Mouse (Mus musculus): ENCODE measurements around the gene Fkbp1a. TPM values are rescaled to one million over a fixed set of nuclear protein-coding genes. Genes with fewer than 3 reads are reported as not detected.

Fkbp1a gene
- total and polyA plus RNA-seq, 3 experiments: 26.2 to 1,080 (median 304) TPM

- peak; percentile 49 for DNase-seq (ENCODE audit: low read depth, low spot score)
- Histone ChIP-seq H3K27me3 (ENCODE audit: control insufficient read depth in 1 of 2, insufficient read depth in 2 of 2, low read length in 2 of 2) (no peaks in the 10 kb centered on the region), H3K4me1 (ENCODE audit: control insufficient read depth in 1 of 2, insufficient read depth in 2 of 2, low read length in 2 of 2) (peaks cover 3 to 10% of the 10 kb centered on the region in 2 experiments), H3K79me2 (ENCODE audit: control insufficient read depth, insufficient read depth, low read length, poor library complexity) (no peaks in the 10 kb centered on the region), H3K9ac (ENCODE audit: control insufficient read depth, low read depth, low read length, poor library complexity, severe bottlenecking) (no peak overlapping the region), H3K9me3 (replicated peaks; ENCODE audit: insufficient read depth, low read length) (no peaks in the 10 kb centered on the region), H3K27ac (ENCODE audit: control insufficient read depth, low read depth, low read length) (no peak overlapping the region), H3K4me3 (ENCODE audit: control insufficient read depth in 1 of 2, insufficient read depth in 1 of 2, low read depth in 2 of 2, low read length in 2 of 2) (no peak overlapping the region), H3K36me3 (ENCODE audit: control insufficient read depth in 1 of 2, insufficient read depth in 2 of 2, low read length in 2 of 2) (peaks cover 0 to 18% of the 10 kb centered on the region in 2 experiments; a peak in 2 of 4 replicates)
- TF ChIP-seq BHLHE40 (IDR thresholded peaks at IDR 0.05; ENCODE audit: borderline replicate concordance, low read depth, low read length): peak; percentile 59; the same call in 1 of the 2 replicates
- TF ChIP-seq GATA1 (IDR thresholded peaks at IDR 0.05; ENCODE audit: low read depth, low read length): peak; percentile 98
- TF ChIP-seq GABPA (IDR thresholded peaks at IDR 0.05; ENCODE audit: low read depth, low read length): no peak
- TF ChIP-seq MYC (IDR thresholded peaks at IDR 0.05; ENCODE audit: low read depth, low read length): no peak
- no peak for TF ChIP-seq POLR2A (IDR thresholded peaks at IDR 0.05; ENCODE audit: control insufficient read depth in 1 of 2, insufficient read depth in 1 of 2, low read depth in 1 of 2, low read length in 2 of 2, poor library complexity in 1 of 2)
- TF ChIP-seq MAFK (IDR thresholded peaks at IDR 0.05; ENCODE audit: borderline replicate concordance, low read depth, low read length): peak; percentile 74; the same call in 1 of the 2 replicates
- peak; percentile 80 for TF ChIP-seq SIN3A (IDR thresholded peaks at IDR 0.05; ENCODE audit: low read length)
- no peak for TF ChIP-seq ZC3H11A (IDR thresholded peaks at IDR 0.05; ENCODE audit: low read depth, low read length)
- TF ChIP-seq MEF2A (IDR thresholded peaks at IDR 0.05; ENCODE audit: extremely low read depth, insufficient replicate concordance, low read depth, low read length, poor library complexity, severe bottlenecking): no peak
- TF ChIP-seq MAZ (IDR thresholded peaks at IDR 0.05; ENCODE audit: low read depth, low read length): no peak
- peak; percentile 100 for TF ChIP-seq RCOR1 (IDR thresholded peaks at IDR 0.05; ENCODE audit: low read depth, low read length)
- TF ChIP-seq TCF12 (IDR thresholded peaks at IDR 0.05; ENCODE audit: low read depth, low read length): peak; percentile 98
- no peak for TF ChIP-seq MYB (IDR thresholded peaks at IDR 0.05; ENCODE audit: low read depth, low read length)
- TF ChIP-seq ZMIZ1 (IDR thresholded peaks at IDR 0.05; ENCODE audit: low read depth, low read length): no peak
- 0 out of 2 replicates have a peak, but pooled peaks have one; percentile 52 for TF ChIP-seq POLR2AphosphoS2 (IDR thresholded peaks at IDR 0.05; ENCODE audit: low read length)
- TF ChIP-seq CHD2 (IDR thresholded peaks at IDR 0.05; ENCODE audit: low read length): no peak
- TF ChIP-seq TBP (IDR thresholded peaks at IDR 0.05; ENCODE audit: low read depth, low read length): no peak
- peak; percentile 87 for TF ChIP-seq ETS1 (IDR thresholded peaks at IDR 0.05; ENCODE audit: low read depth, low read length)
- peak; percentile 87 for TF ChIP-seq ZNF384 (IDR thresholded peaks at IDR 0.05; ENCODE audit: low read depth, low read length)
- peak; percentile 94 to 95 for TF ChIP-seq EP300 (IDR thresholded peaks at IDR 0.05; ENCODE audit: low read depth in 1 of 2, low read length in 2 of 2)
- TF ChIP-seq TAL1 (IDR thresholded peaks at IDR 0.05; ENCODE audit: low read length): peak; percentile 81
- TF ChIP-seq JUND (IDR thresholded peaks at IDR 0.05; ENCODE audit: low read depth, low read length): no peak
- no peak for TF ChIP-seq USF2 (IDR thresholded peaks at IDR 0.05; ENCODE audit: borderline replicate concordance in 1 of 2, insufficient read depth in 1 of 2, low read depth in 1 of 2, low read length in 2 of 2)
- no peak for TF ChIP-seq NRF1 (IDR thresholded peaks at IDR 0.05; ENCODE audit: insufficient read depth, low read depth, low read length, poor library complexity, severe bottlenecking)
- peak; percentile 56; the same call in 1 of the 2 replicates for TF ChIP-seq MXI1 (IDR thresholded peaks at IDR 0.05; ENCODE audit: low read depth, low read length)
Observed at GRCm38 (mm10) chr2:151524324-151525041, 17.8 kb upstream of the Fkbp1a start.
